In the genomic region with DNA sequence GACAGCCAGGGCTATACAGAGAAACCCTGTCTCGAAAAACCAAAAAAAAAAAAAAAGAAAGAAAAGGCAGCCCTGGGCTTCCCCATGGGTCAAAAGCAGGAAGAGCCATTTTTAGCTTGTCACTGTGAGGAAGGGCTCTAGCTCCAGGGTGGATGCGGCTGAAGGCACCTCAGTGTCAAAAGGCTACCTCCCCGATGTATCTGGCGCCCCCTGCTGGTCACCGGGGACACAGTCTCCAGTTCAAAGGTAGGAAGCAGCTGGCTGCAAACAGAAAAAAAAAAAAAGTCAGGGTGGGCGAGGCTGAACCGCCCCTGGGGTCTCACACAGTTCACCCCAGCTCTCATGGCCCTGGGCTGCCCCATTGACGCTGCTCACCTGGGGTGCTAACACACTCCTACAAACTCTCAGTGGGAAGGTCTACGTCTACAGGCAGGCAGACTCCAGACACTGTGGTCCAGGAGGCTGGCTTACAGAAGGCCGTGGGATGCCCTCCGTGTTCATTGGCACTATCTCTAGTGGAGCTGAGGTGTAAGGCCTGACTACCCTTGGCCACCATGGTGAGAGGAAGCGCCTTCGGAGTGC, we compare ENCODE assay signal across 7 mouse cellular contexts. TPM values are rescaled to one million over a fixed set of nuclear protein-coding genes. Genes with fewer than 3 reads are reported as not detected.
DNase-seq lines count a peak whose midpoint lies in the region; ATAC-seq and TF ChIP-seq lines count a peak whose summit lies in the region.

No protein-coding gene starts in this region.

- no peak overlapping the region for H3K4me3 ChIP-seq in hindbrain, postnatal 0 days (ENCODE audit: low read length)
- no peak overlapping the region for H3K4me3 ChIP-seq in midbrain, embryonic 12.5 days

- H3K9me3 ChIP-seq in hindbrain, postnatal 0 days (ENCODE audit: low read length) = no peaks in the 10 kb centered on the region
- H3K9me3 ChIP-seq in midbrain, embryonic 12.5 days = no peaks in the 10 kb centered on the region

- peak; percentile 94 for DNase-seq in ZHBTc4 (ENCODE audit: low read depth, low spot score)
- peak; percentile 86 for DNase-seq in cerebellum, adult 9-10 months
- peak; percentile 46 to 67 for DNase-seq in frontal cortex, postnatal 14 days (ENCODE audit: low spot score in 2 of 2)
- DNase-seq in hindbrain, postnatal 0 days (ENCODE audit: low spot score) = peak; percentile 87
- DNase-seq in left cerebral cortex, postnatal 14 days (ENCODE audit: low spot score in 2 of 2) = peak; percentile 39 to 72
- peak; percentile 59 for DNase-seq in spleen, adult 12 weeks (ENCODE audit: low spot score)

- H3K4me2 ChIP-seq in hindbrain, postnatal 0 days (ENCODE audit: low read depth, low read length) = no peak overlapping the region
- no peak overlapping the region for H3K4me2 ChIP-seq in midbrain, embryonic 12.5 days (replicated peaks)

- no peak overlapping the region for H3K9ac ChIP-seq in hindbrain, postnatal 0 days (replicated peaks; ENCODE audit: low read length)
- no peak overlapping the region for H3K9ac ChIP-seq in midbrain, embryonic 12.5 days (replicated peaks)

- peak; percentile 86 for TF ChIP-seq CTCF in hindbrain, postnatal 0 days (IDR thresholded peaks at IDR 0.05; ENCODE audit: low read depth)

- no peaks in the 10 kb centered on the region for H3K27me3 ChIP-seq in hindbrain, postnatal 0 days (ENCODE audit: insufficient read depth, low read length)
- no peaks in the 10 kb centered on the region for H3K27me3 ChIP-seq in midbrain, embryonic 12.5 days

- ATAC-seq in hindbrain, postnatal 0 days = peak; percentile 63; the same call in 1 of the 2 replicates
- peak; percentile 56; the same call in 1 of the 2 replicates for ATAC-seq in midbrain, embryonic 12.5 days (ENCODE audit: low FRiP score, low read depth)

- H3K36me3 ChIP-seq in hindbrain, postnatal 0 days (ENCODE audit: insufficient read depth, low read length) = no peaks in the 10 kb centered on the region
- no peaks in the 10 kb centered on the region for H3K36me3 ChIP-seq in midbrain, embryonic 12.5 days

- H3K27ac ChIP-seq in hindbrain, postnatal 0 days = no peak overlapping the region
- no peak overlapping the region for H3K27ac ChIP-seq in midbrain, embryonic 12.5 days (replicated peaks)

- no peaks in the 10 kb centered on the region for H3K4me1 ChIP-seq in hindbrain, postnatal 0 days (ENCODE audit: insufficient read depth, low read length)
- peaks cover 5% of the 10 kb centered on the region; the same call in 1 of the 2 replicates for H3K4me1 ChIP-seq in midbrain, embryonic 12.5 days

- intact Hi-C loops in left cerebral cortex, postnatal 14 days (cut with DNase I) = loop anchor here (1.0 to 10.0 kb wide), 3 partner anchors 82 to 430 kb away; partner anchors contain the start of gene Igsf21

- WGBS in hindbrain, postnatal 0 days = 35% methylated on average over 13 of the region's 13 CpGs
- 38% methylated on average over 12 of the region's 13 CpGs for WGBS in midbrain, embryonic 12.5 days

RNA-seq across cellular contexts. Expression of gene Arhgef10l, which starts 8.6 kb away (rescaled TPM):
- 79.2 and 79.4 TPM in 2 replicates for total RNA-seq in hindbrain, postnatal 0 days (2014; rRNA removed)
- 22.5 and 22.6 TPM in 2 replicates for polyA plus RNA-seq in hindbrain, postnatal 0 days (2015; fragmentation: Nextera tagmentation; extraction: Ambion mirVana)
- 10 to 100 TPM; 44.3 to 53.6 TPM for total RNA-seq in left cerebral cortex, postnatal 14 days (2021)
- 34.2 and 36.5 TPM in 2 replicates for polyA plus RNA-seq in midbrain, embryonic 12.5 days (2016; fragmentation: Nextera tagmentation; extraction: Ambion mirVana)

RNA-seq across cellular contexts. Expression of gene Rcc2, which starts 25.9 kb away (rescaled TPM):
- total RNA-seq in hindbrain, postnatal 0 days (2014; rRNA removed) = 58.3 and 60.3 TPM in 2 replicates
- polyA plus RNA-seq in hindbrain, postnatal 0 days (2015; fragmentation: Nextera tagmentation; extraction: Ambion mirVana) = 15.8 and 16.2 TPM in 2 replicates
- 10 to 100 TPM; 67.2 to 69.5 TPM for total RNA-seq in left cerebral cortex, postnatal 14 days (2021)
- polyA plus RNA-seq in midbrain, embryonic 12.5 days (2016; fragmentation: Nextera tagmentation; extraction: Ambion mirVana) = 72.2 and 75.5 TPM in 2 replicates
